Mouse (Mus musculus) thymus, adult 2 months (tissue): ENCODE results near the gene Gm525. TPM values are rescaled to one million over a fixed set of nuclear protein-coding genes. Genes with fewer than 3 reads are reported as not detected.
"Not testable (repeated sequence)": the region's sequence is repeated elsewhere in the genome, so short reads cannot be mapped to it uniquely, and the experiment has no call there.

Source experiments
- DNase-seq: peaks from one replicate; pipeline ENCODE4 v3.0.0; 2021
- H3K27ac ChIP-seq: fragments of 200-500 bp; 2 replicates; pipeline ENCODE4 v1.5.1; 2012; ENCODE audit warnings: low read length, control low read depth; ENCODE audit not compliant: control insufficient read depth, insufficient read depth
- H3K27me3 ChIP-seq: fragments of 200-500 bp; 2 replicates; pipeline ENCODE4 v1.6.1; 2012; ENCODE audit warnings: mild to moderate bottlenecking, low read length, moderate library complexity, mixed read lengths; ENCODE audit not compliant: control insufficient read depth, insufficient read depth
- H3K36me3 ChIP-seq: fragments of 200-500 bp; 2 replicates; pipeline ENCODE4 v1.6.1; 2012; ENCODE audit warnings: mild to moderate bottlenecking, low read length, moderate library complexity; ENCODE audit not compliant: control insufficient read depth, insufficient read depth
- H3K4me1 ChIP-seq: fragments of 200-500 bp; replicated peaks from 2 replicates; pipeline ENCODE4 v1.6.1; 2012; ENCODE audit warnings: low read length; ENCODE audit not compliant: control insufficient read depth, insufficient read depth
- H3K4me3 ChIP-seq: fragments of 200-500 bp; 2 replicates; pipeline ENCODE4 v1.5.1; 2012; ENCODE audit warnings: mild to moderate bottlenecking, low read length, control low read depth, moderate library complexity; ENCODE audit not compliant: control insufficient read depth, insufficient read depth
- CTCF ChIP-seq: fragments of 200-500 bp; IDR thresholded peaks from 2 replicates; pipeline ENCODE4 v1.5.1; 2012; ENCODE audit warnings: mild to moderate bottlenecking, control low read depth, low read length, moderate library complexity, borderline replicate concordance; ENCODE audit not compliant: control insufficient read depth, poor library complexity, insufficient read depth; ENCODE audit errors: extremely low read depth
- POLR2A ChIP-seq: fragments of 200-500 bp; IDR thresholded peaks from 2 replicates; pipeline ENCODE4 v1.6.1; 2012; ENCODE audit warnings: mild to moderate bottlenecking, low read length, control low read depth, moderate library complexity; ENCODE audit not compliant: control insufficient read depth, poor library complexity, insufficient read depth; ENCODE audit errors: extremely low read depth
- WGBS: fragments of 180-500 bp; shearing (Covaris S2); methylation state at CpG from one replicate; pipeline ENCODE4 v1.1.7; 2018; 5-methylcytosine and 5-hydroxymethylcytosine counted together
- polyA plus RNA-seq: library from polyadenylated mRNA; depleted of rRNA; stranded (reverse); fragments of >200 nt; gene quantifications from 2 replicates; pipeline ENCODE4 v1.2.3, GENCODE M21; 2012

The Gm525 gene
- polyA plus RNA-seq, 1 experiment, result 35.9 TPM

DNA sequence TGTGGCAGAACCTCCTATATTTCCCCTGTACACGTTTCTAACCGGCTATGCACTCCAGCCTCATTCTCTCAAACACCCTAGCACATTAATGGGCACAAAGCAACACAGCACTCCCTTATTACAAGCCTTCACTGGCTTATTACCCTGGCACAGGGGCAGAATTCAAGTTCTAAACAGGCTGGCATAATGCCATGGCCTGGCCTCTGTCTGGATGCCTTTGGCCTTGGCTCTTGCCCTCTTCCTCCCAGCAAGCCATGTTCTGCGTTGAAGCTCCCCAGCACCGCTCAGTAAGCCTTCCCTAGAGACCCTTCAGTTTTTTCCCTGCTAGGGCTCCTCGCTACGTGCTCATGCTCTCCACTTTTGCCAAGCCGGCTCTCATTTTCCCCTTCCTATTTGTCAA, 30.6 kb upstream of the Gm525 start:
- DNase-seq, result no peak
- H3K36me3 ChIP-seq, result peaks cover 95% of the 10 kb centered on the region

DNA sequence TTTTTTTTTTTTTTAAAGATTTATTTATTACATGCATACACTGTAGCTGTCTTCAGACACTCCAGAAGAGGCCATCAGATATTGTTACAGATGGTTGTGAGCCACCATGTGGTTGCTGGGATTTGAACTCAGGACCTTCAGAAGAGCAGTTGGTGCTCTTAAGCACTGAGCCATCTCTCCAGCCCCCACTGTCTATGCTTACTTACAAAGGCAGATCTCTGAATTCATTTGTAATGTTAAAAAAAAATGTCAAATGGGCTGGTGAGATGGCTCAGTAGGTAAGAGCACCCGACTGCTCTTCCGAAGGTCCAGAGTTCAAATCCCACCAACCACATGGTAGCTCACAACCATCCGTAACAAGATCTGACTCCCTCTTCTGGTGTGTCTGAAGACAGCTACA, 28.1 kb upstream of the Gm525 start:
- not testable (repeated sequence) for H3K27me3 ChIP-seq, H3K27ac ChIP-seq, H3K4me1 ChIP-seq, H3K4me3 ChIP-seq, DNase-seq
- WGBS, result 98% methylated on average over 3 of the region's 3 CpGs
- H3K36me3 ChIP-seq, result peaks cover 99% of the 10 kb centered on the region

More for the DNA sequence above, 30.6 kb upstream of the Gm525 start:
- Histone ChIP-seq H3K4me1 (no peaks in the 10 kb centered on the region), H3K27me3 (no peaks in the 10 kb centered on the region), H3K27ac (no peak overlapping the region), H3K4me3 (no peak overlapping the region)
- TF ChIP-seq POLR2A, result no peak
- no peak for TF ChIP-seq CTCF
- WGBS, result 97% methylated on average over 7 of the region's 7 CpGs

DNA sequence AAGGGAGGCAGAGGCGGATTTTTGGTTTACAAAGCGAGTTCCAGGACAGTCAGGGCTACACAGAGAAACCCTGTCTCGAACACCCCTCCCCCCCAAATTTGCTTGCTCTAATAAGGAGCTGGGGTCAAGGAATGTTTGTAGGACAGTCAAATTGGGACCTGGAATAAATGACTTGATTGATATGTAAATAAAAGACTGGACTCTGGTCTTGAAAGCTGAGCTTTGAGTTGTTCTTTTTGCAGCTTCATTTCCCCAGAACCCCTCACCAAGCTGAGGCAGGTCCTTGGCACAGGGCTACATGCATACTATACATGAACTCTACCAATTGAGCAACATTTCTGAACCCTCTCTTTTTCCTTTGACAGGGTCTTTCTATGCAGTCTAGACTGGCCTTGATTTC, 27.6 kb upstream of the Gm525 start:
- no peaks in the 10 kb centered on the region for H3K27me3 ChIP-seq
- 97% methylated on average over 3 of the region's 3 CpGs for WGBS
- TF ChIP-seq CTCF, result no peak
- no peak for TF ChIP-seq POLR2A
- no peak overlapping the region for H3K27ac ChIP-seq
- DNase-seq, result no peak
- peaks cover 99% of the 10 kb centered on the region for H3K36me3 ChIP-seq
- no peak overlapping the region for H3K4me3 ChIP-seq
- H3K4me1 ChIP-seq, result no peaks in the 10 kb centered on the region

DNA sequence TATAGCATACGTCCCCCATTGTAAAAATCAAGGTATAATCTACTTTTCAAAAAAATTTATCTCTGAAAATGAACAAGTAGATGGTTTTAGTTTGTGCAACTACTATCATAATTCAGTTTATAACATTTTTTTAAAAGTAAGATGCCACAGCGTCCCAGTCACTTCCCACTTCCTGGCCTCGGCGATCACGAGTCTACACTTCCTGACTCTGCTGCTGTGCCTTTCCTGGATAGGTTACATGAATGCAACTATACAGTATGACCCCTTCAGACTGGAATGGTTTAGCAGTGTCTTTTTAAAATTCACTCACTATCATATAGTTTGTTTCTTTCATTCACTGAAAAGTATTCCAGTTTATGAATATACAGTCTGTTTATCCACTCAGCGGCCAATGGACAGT, 21.9 kb upstream of the Gm525 start:
- 51% methylated on average over 6 of the region's 6 CpGs for WGBS
- peaks cover 91% of the 10 kb centered on the region for H3K36me3 ChIP-seq
- no peak for DNase-seq
- no peak for TF ChIP-seq POLR2A
- TF ChIP-seq CTCF, result no peak
- peaks cover 2% of the 10 kb centered on the region for H3K4me1 ChIP-seq
- H3K4me3 ChIP-seq, result no peak overlapping the region
- H3K27ac ChIP-seq, result no peak overlapping the region
- H3K27me3 ChIP-seq, result no peaks in the 10 kb centered on the region

DNA sequence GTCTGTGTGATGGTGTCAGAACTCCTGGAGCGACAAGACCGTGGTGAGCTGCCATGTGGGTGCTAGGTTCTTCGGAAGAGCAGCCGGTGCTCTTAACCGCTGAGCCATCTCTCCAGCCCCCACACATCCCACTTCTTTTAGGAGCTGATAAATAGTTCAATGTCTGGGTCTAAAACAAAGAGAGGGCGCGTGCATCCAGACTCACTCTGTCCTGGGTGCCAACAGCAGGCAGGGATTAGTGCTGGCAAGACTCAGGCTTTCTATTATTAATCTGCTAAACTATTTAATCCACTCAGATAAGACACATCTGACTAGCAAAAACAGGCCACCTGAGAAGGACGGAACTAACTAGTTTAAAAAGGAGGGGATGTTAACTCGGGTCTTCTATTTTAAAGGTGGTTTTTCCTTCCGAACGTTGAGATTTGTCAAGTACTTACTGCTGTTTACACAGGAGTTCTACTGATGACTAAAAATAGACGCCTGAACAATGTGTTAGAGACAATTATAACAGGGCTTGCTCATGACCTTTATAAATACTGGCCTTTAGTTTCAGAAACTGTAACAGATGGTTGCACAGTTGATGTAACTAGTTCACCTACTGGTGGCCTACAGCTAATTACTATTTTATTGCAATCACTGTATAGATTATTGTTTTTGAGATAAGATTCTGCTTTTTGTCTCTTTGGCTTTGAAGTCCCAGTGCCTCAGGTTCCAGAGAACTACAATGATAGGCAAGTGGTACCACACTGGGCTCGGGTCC, 17.5 kb upstream of the Gm525 start:
- Histone ChIP-seq H3K27ac (no peak overlapping the region), H3K4me1 (peaks cover 9% of the 10 kb centered on the region), H3K36me3 (peaks cover 52% of the 10 kb centered on the region), H3K27me3 (no peaks in the 10 kb centered on the region), H3K4me3 (no peak overlapping the region)
- DNase-seq, result no peak
- WGBS, result 87% methylated on average over 13 of the region's 13 CpGs
- TF ChIP-seq POLR2A (no peak), CTCF (no peak)

- peaks cover 9% of the 10 kb centered on the region for H3K4me1 ChIP-seq
- H3K36me3 ChIP-seq, result peaks cover 29% of the 10 kb centered on the region
- TF ChIP-seq CTCF (peak; percentile 74; the same call in 1 of the 2 replicates), POLR2A (no peak)
- H3K27me3 ChIP-seq, result no peaks in the 10 kb centered on the region
- H3K4me3 ChIP-seq, result peak overlapping the region; percentile 71
- peak overlapping the region; percentile 62 for H3K27ac ChIP-seq
- 20% methylated on average over 11 of the region's 11 CpGs for WGBS
- DNase-seq, result peak; percentile 70
Measured at GRCm38 (mm10) chr11:89058515-89059270, 14.9 kb upstream of the Gm525 start.
